Mouse (Mus musculus) heart, adult 2 months (tissue): Measurements from ENCODE around the gene Maml3. TPM values are rescaled to one million over a fixed set of nuclear protein-coding genes. Genes with fewer than 3 reads are reported as not detected.

ENCODE experiments used
- DNase-seq, 2 experiments: peaks; one replicate each; pipeline ENCODE4 v3.0.0; 2021
- H3K27ac ChIP-seq: fragments of 200-600 bp; 2 replicates; pipeline ENCODE4 v1.8.1; 2022
- H3K27me3 ChIP-seq: fragments of 200-500 bp; 2 replicates; pipeline ENCODE4 v1.6.1; 2012; ENCODE audit warnings: mild to moderate bottlenecking, low read length, inconsistent platforms, mixed read lengths; ENCODE audit not compliant: control insufficient read depth, insufficient read depth
- H3K36me3 ChIP-seq: fragments of 200-500 bp; 2 replicates; pipeline ENCODE4 v1.6.1; 2012; ENCODE audit warnings: low read length, inconsistent platforms; ENCODE audit not compliant: control insufficient read depth, insufficient read depth
- H3K4me1 ChIP-seq: fragments of 200-500 bp; 2 replicates; pipeline ENCODE4 v1.6.1; 2011; ENCODE audit warnings: low read length; ENCODE audit not compliant: control insufficient read depth, insufficient read depth
- H3K4me3 ChIP-seq: fragments of 200-600 bp; 2 replicates; pipeline ENCODE4 v1.8.1; 2022
- H3K79me2 ChIP-seq: fragments of 200-500 bp; replicated peaks from 2 replicates; pipeline ENCODE4 v1.6.1; 2012; ENCODE audit warnings: mild to moderate bottlenecking, inconsistent platforms, low read length, moderate library complexity, mixed read lengths; ENCODE audit not compliant: control insufficient read depth, insufficient read depth
- H3K9ac ChIP-seq: fragments of 200-500 bp; 2 replicates; pipeline ENCODE4 v1.6.1; 2012; ENCODE audit warnings: low read depth, mild to moderate bottlenecking, control low read depth, inconsistent platforms, low read length, mixed read lengths
- CTCF ChIP-seq: fragments of 200-600 bp; IDR thresholded peaks from 2 replicates; pipeline ENCODE4 v1.8.1; 2022; ENCODE audit warnings: antibody characterized with exemption, mild to moderate bottlenecking, moderate library complexity
- EP300 ChIP-seq: fragments of 200-500 bp; IDR thresholded peaks from 2 replicates; pipeline ENCODE4 v1.6.1; 2011; ENCODE audit warnings: low read depth, low read length, control low read depth; ENCODE audit not compliant: insufficient read depth
- POLR2A ChIP-seq: fragments of 200-500 bp; IDR thresholded peaks from 2 replicates; pipeline ENCODE4 v1.6.1; 2011; ENCODE audit warnings: mild to moderate bottlenecking, low read depth, low read length, control low read depth; ENCODE audit not compliant: insufficient read depth
- WGBS: fragments of 180-500 bp; shearing (Covaris S2); methylation state at CpG from one replicate; pipeline ENCODE4 v1.1.7; 2018; 5-methylcytosine and 5-hydroxymethylcytosine counted together
- intact Hi-C: fragments of 180-260 bp; cut with DNase I; formaldehyde crosslinking; loops from one replicate; pipeline ENCODE4 v1.15.1; 2025
- polyA plus RNA-seq: library from polyadenylated mRNA; depleted of rRNA; stranded (reverse); fragments of >200 nt; gene quantifications from 2 replicates; pipeline ENCODE4 v1.2.3, GENCODE M21; 2012
- total RNA-seq, 2 experiments: library from RNA; stranded (reverse); gene quantifications; 2 replicates each; pipeline ENCODE4 v1.2.3; 2021

The Maml3 gene
- total and polyA plus RNA-seq, 3 experiments, result 1.9 to 2.8 (median 2.7) TPM

GRCm38 (mm10) chr3:51708746-51709411 lies 396.0 kb downstream of the Maml3 start:
- intact Hi-C loops, result loop anchor here (1.0 to 10.0 kb wide), 4 partner anchors 20 to 394 kb away; no protein-coding TSS in a partner anchor

DNA sequence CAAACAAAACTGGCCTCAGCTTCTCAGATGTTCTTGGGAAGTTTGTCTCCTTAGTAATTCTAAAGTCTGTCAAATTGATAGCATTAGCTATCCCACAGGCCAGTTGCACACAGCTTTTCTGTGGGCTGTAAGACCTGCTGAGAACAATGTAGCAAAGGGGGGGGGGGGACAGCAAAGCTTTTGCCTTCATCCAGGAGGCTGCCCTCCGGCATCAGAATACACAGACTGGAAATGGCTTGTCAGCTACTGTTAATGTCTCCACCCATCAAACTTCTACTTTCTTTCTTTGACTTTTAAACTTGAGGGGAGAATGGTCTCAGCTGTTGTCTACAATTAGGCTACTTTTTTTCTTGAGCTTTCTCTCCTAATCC lies 396.5 kb downstream of the Maml3 start:
- intact Hi-C loops, result loop anchor here (2.0 to 10.0 kb wide), 3 partner anchors 20 to 339 kb away; no protein-coding TSS in a partner anchor
- WGBS, result 23% methylated on average over 1 of the region's 1 CpGs

More at GRCm38 (mm10) chr3:51708746-51709411, 396.0 kb downstream of the Maml3 start:
- Histone ChIP-seq H3K9ac (peak overlapping the region; percentile 76), H3K4me3 (peak overlapping the region; percentile 52), H3K36me3 (peaks cover 2% of the 10 kb centered on the region), H3K79me2 (no peaks in the 10 kb centered on the region), H3K27me3 (no peaks in the 10 kb centered on the region), H3K4me1 (peaks cover 5% of the 10 kb centered on the region), H3K27ac (peak overlapping the region; percentile 98)
- DNase-seq, result peak; percentile 91 to 93
- 8% methylated on average over 21 of the region's 21 CpGs for WGBS
- TF ChIP-seq EP300 (peak; percentile 96), CTCF (peak; percentile 37), POLR2A (peak; percentile 59)

GRCm38 (mm10) chr3:51705220-51705619 lies 399.7 kb downstream of the Maml3 start:
- H3K4me1 ChIP-seq, result peaks cover 3% of the 10 kb centered on the region; the same call in 1 of the 2 replicates
- TF ChIP-seq EP300 (no peak), CTCF (peak; percentile 62), POLR2A (no peak)
- DNase-seq, result no peak
- H3K9ac ChIP-seq, result no peak overlapping the region
- intact Hi-C loops, result loop anchor here (5.0 to 10.0 kb wide), 2 partner anchors 210 to 342 kb away; no protein-coding TSS in a partner anchor
- H3K4me3 ChIP-seq, result no peak overlapping the region
- no peaks in the 10 kb centered on the region for H3K27me3 ChIP-seq
- no peaks in the 10 kb centered on the region for H3K79me2 ChIP-seq
- no peak overlapping the region for H3K27ac ChIP-seq
- WGBS, result 89% methylated on average over 7 of the region's 7 CpGs
- no peaks in the 10 kb centered on the region for H3K36me3 ChIP-seq

More for the DNA sequence above, 396.5 kb downstream of the Maml3 start:
- Histone ChIP-seq H3K4me3 (peak overlapping the region; percentile 52), H3K79me2 (no peaks in the 10 kb centered on the region), H3K4me1 (peaks cover 5% of the 10 kb centered on the region), H3K9ac (no peak overlapping the region), H3K27me3 (no peaks in the 10 kb centered on the region), H3K27ac (peak overlapping the region; percentile 98), H3K36me3 (peaks cover 2% of the 10 kb centered on the region)
- TF ChIP-seq POLR2A, result no peak
- TF ChIP-seq EP300, result no peak
- no peak for TF ChIP-seq CTCF
- no peak for DNase-seq

- 87% methylated on average over 8 of the region's 8 CpGs for WGBS
- H3K27me3 ChIP-seq, result no peaks in the 10 kb centered on the region
- TF ChIP-seq EP300, result no peak
- TF ChIP-seq POLR2A, result no peak
- TF ChIP-seq CTCF, result no peak
- no peak overlapping the region for H3K9ac ChIP-seq
- H3K27ac ChIP-seq, result no peak overlapping the region
- H3K4me3 ChIP-seq, result no peak overlapping the region
- intact Hi-C loops, result loop anchor here (5.0 to 10.0 kb wide), 4 partner anchors 34 to 211 kb away; no protein-coding TSS in a partner anchor
- no peaks in the 10 kb centered on the region for H3K36me3 ChIP-seq
- no peak for DNase-seq
- peaks cover 3% of the 10 kb centered on the region; the same call in 1 of the 2 replicates for H3K4me1 ChIP-seq
- no peaks in the 10 kb centered on the region for H3K79me2 ChIP-seq
Observed at GRCm38 (mm10) chr3:51703478-51703877, 401.4 kb downstream of the Maml3 start.

DNA sequence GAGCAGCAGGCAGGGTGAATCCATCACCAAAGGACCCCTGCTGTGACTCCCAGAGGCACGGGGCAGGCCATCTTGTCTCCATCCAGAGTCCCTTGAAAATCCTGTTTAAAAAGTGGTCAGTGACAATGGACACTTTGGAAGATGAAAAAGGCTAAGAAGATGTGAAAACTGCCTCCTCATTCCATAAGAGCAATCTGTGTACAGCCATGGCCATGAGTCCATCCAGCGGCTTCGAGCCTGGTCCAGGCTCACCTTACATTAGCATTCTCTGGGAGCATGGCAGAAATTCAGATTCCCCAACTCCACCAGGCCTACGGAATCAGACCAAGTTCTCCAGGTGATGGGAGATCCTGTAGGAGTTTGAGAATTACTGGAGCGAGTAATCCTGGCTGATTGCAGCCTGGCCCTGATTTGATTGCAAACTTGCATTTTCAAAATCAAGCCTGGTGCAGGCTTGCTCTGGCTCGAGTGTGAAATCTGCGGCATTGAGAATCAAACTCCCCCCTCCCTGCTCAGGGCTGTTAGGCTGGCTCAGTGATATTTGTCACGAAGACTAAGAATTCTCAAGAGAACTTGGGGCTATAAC lies 402.1 kb downstream of the Maml3 start:
- intact Hi-C loops, result loop anchor here (5.0 to 10.0 kb wide), 4 partner anchors 35 to 212 kb away; no protein-coding TSS in a partner anchor
- H3K27me3 ChIP-seq, result no peaks in the 10 kb centered on the region
- WGBS, result 94% methylated on average over 8 of the region's 8 CpGs
- no peaks in the 10 kb centered on the region for H3K79me2 ChIP-seq
- no peak overlapping the region for H3K27ac ChIP-seq
- H3K4me1 ChIP-seq, result peaks cover 3% of the 10 kb centered on the region; the same call in 1 of the 2 replicates
- no peak for TF ChIP-seq CTCF
- TF ChIP-seq POLR2A, result no peak
- no peak for TF ChIP-seq EP300
- H3K9ac ChIP-seq, result no peak overlapping the region
- DNase-seq, result no peak
- no peaks in the 10 kb centered on the region for H3K36me3 ChIP-seq
- no peak overlapping the region for H3K4me3 ChIP-seq

DNA sequence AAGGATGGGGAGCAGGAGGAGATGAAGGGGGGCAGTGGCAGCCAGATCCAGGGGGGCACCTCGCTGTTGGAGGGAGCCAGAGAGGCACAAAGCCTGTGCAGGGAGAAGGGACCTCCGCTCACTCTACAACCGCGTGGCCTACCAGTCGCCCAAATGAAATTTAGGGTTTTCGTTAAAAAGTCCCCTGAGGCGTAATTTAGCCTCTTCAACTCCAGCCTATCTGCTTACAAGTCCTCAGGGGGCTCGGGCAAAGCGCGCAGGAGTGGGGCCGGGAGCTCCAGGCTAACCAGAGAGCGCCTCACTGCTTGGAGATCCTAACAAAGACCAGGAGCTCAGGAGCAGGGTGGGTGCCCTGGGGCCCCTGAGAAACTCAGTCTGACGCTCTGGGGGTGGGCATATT lies 402.9 kb downstream of the Maml3 start:
- H3K27me3 ChIP-seq, result no peaks in the 10 kb centered on the region
- H3K79me2 ChIP-seq, result no peaks in the 10 kb centered on the region
- intact Hi-C loops, result loop anchor here (1.0 to 10.0 kb wide), 6 partner anchors 35 to 540 kb away; no protein-coding TSS in a partner anchor
- TF ChIP-seq EP300, result no peak
- 64% methylated on average over 13 of the region's 13 CpGs for WGBS
- no peak overlapping the region for H3K9ac ChIP-seq
- H3K36me3 ChIP-seq, result no peaks in the 10 kb centered on the region
- H3K4me3 ChIP-seq, result no peak overlapping the region
- no peak overlapping the region; the same call in 1 of the 2 replicates for H3K27ac ChIP-seq
- DNase-seq, result peak in 1 of 2 experiments; percentile 32
- peaks cover 3% of the 10 kb centered on the region; the same call in 1 of the 2 replicates for H3K4me1 ChIP-seq
